Mouse (Mus musculus) layer of hippocampus, postnatal 14 days (tissue): ENCODE results near the gene Rasip1. TPM values are rescaled to one million over a fixed set of nuclear protein-coding genes. Genes with fewer than 3 reads are reported as not detected.

Experiments
- DNase-seq, 2 experiments: peaks; one replicate each; pipeline ENCODE4 v3.0.0; 2021 to 2022; ENCODE audit warnings: low spot score in 2 of 2, mixed read lengths in 1 of 2
- total RNA-seq, 2 experiments: library from RNA; stranded (reverse); gene quantifications; 2 replicates each; pipeline ENCODE4 v1.2.3; 2021

Rasip1 gene
- total RNA-seq, 2 experiments from 2014 or later, result 9.3 to 10.3 TPM

GRCm38 (mm10) chr7:45682144-45683126, 55.1 kb downstream of the Rasip1 start:
- DNase-seq, result peak; percentile 89 to 92

- DNase-seq, result no peak
These were observed 56.2 kb downstream of the Rasip1 start, which contains the start of gene Ntn5 for GRCm38 (mm10) chr7:45683396-45684050. Ntn5 (plus strand) TSS chr7:45684022.

- DNase-seq, result no peak
These were observed 58.5 kb downstream of the Rasip1 start for GRCm38 (mm10) chr7:45685811-45686210.

- DNase-seq, result no peak
These were observed 59.6 kb downstream of the Rasip1 start for GRCm38 (mm10) chr7:45686841-45687240.

Other genes with a start within 250 kb of the Rasip1 start
- gene Snrnp70, start 231.7 kb upstream of the Rasip1 start, total RNA-seq, result 100 to 1,000 TPM; 386 to 456 TPM
- not detected for gene Kcna7, start 221.8 kb upstream of the Rasip1 start, total RNA-seq
- under 1 TPM in 1 of 2 experiments, not detected in 1; 0.31 TPM for gene Ntf5, start 213.8 kb upstream of the Rasip1 start, total RNA-seq
- gene Lhb, start 206.7 kb upstream of the Rasip1 start, total RNA-seq, result under 1 TPM in 1 of 2 experiments, not detected in 1; 0.69 TPM
- gene Gys1, start 192.6 kb upstream of the Rasip1 start, total RNA-seq, result 10 to 100 TPM; 17.7 to 18.7 TPM
- 10 to 100 TPM; 30.4 to 45.0 TPM for gene Ruvbl2, start 189.4 kb upstream of the Rasip1 start, total RNA-seq
- gene Ftl1, start 167.6 kb upstream of the Rasip1 start, total RNA-seq, result 100 to 1,000 TPM; 300 to 331 TPM
- gene Bax, start 160.6 kb upstream of the Rasip1 start, total RNA-seq, result 10 to 100 TPM; 90.2 to 90.6 TPM
- gene Tulp2, start 145.6 kb upstream of the Rasip1 start, total RNA-seq, result not detected
- under 1 TPM; 0.57 to 0.62 TPM for gene Gm45808, start 140.7 kb upstream of the Rasip1 start, total RNA-seq
- gene Dhdh, start 138.7 kb upstream of the Rasip1 start, total RNA-seq, result 1 to 10 TPM; 2.8 TPM
- gene Nucb1, start 117.1 kb upstream of the Rasip1 start, total RNA-seq, result 100 to 1,000 TPM in 1 of 2 experiments, 10 to 100 TPM in 1; 97.1 to 109 TPM
- gene Ppp1r15a, start 101.2 kb upstream of the Rasip1 start, total RNA-seq, result 10 to 100 TPM; 27.8 to 29.5 TPM
- gene Plekha4, start 101.2 kb upstream of the Rasip1 start, total RNA-seq, result 1 to 10 TPM in 1 of 2 experiments, under 1 TPM in 1; 0.83 to 1.5 TPM
- gene Hsd17b14, start 72.6 kb upstream of the Rasip1 start, total RNA-seq, result not detected
- gene Bcat2, start 57.3 kb upstream of the Rasip1 start, total RNA-seq, result 10 to 100 TPM; 21.4 to 27.2 TPM
- gene Fgf21, start 12.0 kb upstream of the Rasip1 start, total RNA-seq, result not detected
- gene Fut1, start 10.2 kb upstream of the Rasip1 start, total RNA-seq, result not detected
- under 1 TPM in 1 of 2 experiments, not detected in 1; 0.23 TPM for gene Izumo1, start 5.7 kb upstream of the Rasip1 start, total RNA-seq
- gene Mamstr, start 12.5 kb downstream of the Rasip1 start, total RNA-seq, result 1 to 10 TPM; 1.7 to 1.8 TPM
- gene Fut2, start 38.9 kb downstream of the Rasip1 start, total RNA-seq, result under 1 TPM; 0.30 to 0.67 TPM
- under 1 TPM; 0.67 to 0.94 TPM for gene Ntn5, start 56.5 kb downstream of the Rasip1 start, total RNA-seq
- under 1 TPM; 0.24 to 0.41 TPM for gene Sec1, start 66.9 kb downstream of the Rasip1 start, total RNA-seq
- 100 to 1,000 TPM; 110 to 123 TPM for gene Car11, start 72.4 kb downstream of the Rasip1 start, total RNA-seq
- 10 to 100 TPM; 49.7 to 59.1 TPM for gene Dbp, start 77.6 kb downstream of the Rasip1 start, total RNA-seq
- gene Rpl18, start 88.0 kb downstream of the Rasip1 start, total RNA-seq, result 100 to 1,000 TPM; 423 to 452 TPM
- 10 to 100 TPM; 30.5 to 31.4 TPM for gene Sphk2, start 90.5 kb downstream of the Rasip1 start, total RNA-seq
- gene Fam83e, start 93.7 kb downstream of the Rasip1 start, total RNA-seq, result under 1 TPM; 0.48 to 0.60 TPM
- not detected for gene Spaca4, start 98.3 kb downstream of the Rasip1 start, total RNA-seq
- gene Lmtk3, start 156.2 kb downstream of the Rasip1 start, total RNA-seq, result 100 to 1,000 TPM; 290 to 306 TPM
- 10 to 100 TPM in 1 of 2 experiments, 1 to 10 TPM in 1; 8.7 to 12.0 TPM for gene Sult2b1, start 157.2 kb downstream of the Rasip1 start, total RNA-seq
- 100 to 1,000 TPM; 174 to 179 TPM for gene Cyth2, start 187.1 kb downstream of the Rasip1 start, total RNA-seq
- gene Kcnj14, start 197.3 kb downstream of the Rasip1 start, total RNA-seq, result 1 to 10 TPM; 1.6 to 2.1 TPM
- 10 to 100 TPM; 21.2 to 21.9 TPM for gene Grwd1, start 203.5 kb downstream of the Rasip1 start, total RNA-seq
- gene Kdelr1, start 245.3 kb downstream of the Rasip1 start, total RNA-seq, result 10 to 100 TPM; 87.5 to 91.6 TPM